Mouse (Mus musculus) spleen, adult 2 months (tissue): ENCODE measurements at regions not wholly inside any gene's neighbourhood (a gene's known extent, or its start where the extent isn't known, plus 50 kb on each side); places are given as distances from the start of the nearest gene placed in this dataset.

Experiments used
- DNase-seq, 2 experiments: peaks; one replicate each; pipeline versions ENCODE4 v3.0.0 to v3.0.0-alpha.2; 2012 to 2021; ENCODE audit warnings: low spot score in 2 of 2, low read depth in 1 of 2
- H3K27ac ChIP-seq: fragments of 200-500 bp; 2 replicates; pipeline ENCODE4 v1.5.1; 2012; ENCODE audit warnings: low read length, inconsistent platforms; ENCODE audit not compliant: insufficient read depth
- H3K27me3 ChIP-seq: fragments of 200-500 bp; 2 replicates; pipeline ENCODE4 v1.6.1; 2012; ENCODE audit warnings: mild to moderate bottlenecking, moderate library complexity, low read length, inconsistent platforms; ENCODE audit not compliant: control insufficient read depth, insufficient read depth
- H3K36me3 ChIP-seq: fragments of 200-500 bp; 2 replicates; pipeline ENCODE4 v1.6.1; 2012; ENCODE audit warnings: mild to moderate bottlenecking, low read length, inconsistent platforms; ENCODE audit not compliant: control insufficient read depth, insufficient read depth
- H3K4me1 ChIP-seq: fragments of 200-500 bp; 2 replicates; pipeline ENCODE4 v1.6.1; 2011; ENCODE audit warnings: inconsistent platforms; ENCODE audit not compliant: control insufficient read depth, insufficient read depth, insufficient read length
- H3K4me3 ChIP-seq: fragments of 200-500 bp; 2 replicates; pipeline ENCODE4 v1.5.1; 2011; ENCODE audit warnings: mild to moderate bottlenecking, inconsistent platforms; ENCODE audit not compliant: insufficient read depth, insufficient read length; ENCODE audit errors: extremely low read depth
- CTCF ChIP-seq: fragments of 200-500 bp; IDR thresholded peaks from 2 replicates; pipeline ENCODE4 v1.5.1; 2011; ENCODE audit warnings: mild to moderate bottlenecking, inconsistent platforms; ENCODE audit not compliant: insufficient read depth, insufficient read length, insufficient replicate concordance; ENCODE audit errors: extremely low read depth
- POLR2A ChIP-seq: fragments of 200-500 bp; IDR thresholded peaks from 2 replicates; pipeline ENCODE4 v1.6.1; 2011; ENCODE audit warnings: low read depth, low read length, inconsistent platforms
- WGBS: fragments of 180-500 bp; shearing (Covaris S2); methylation state at CpG from one replicate; pipeline ENCODE4 v1.1.7; 2018; 5-methylcytosine and 5-hydroxymethylcytosine counted together

DNA sequence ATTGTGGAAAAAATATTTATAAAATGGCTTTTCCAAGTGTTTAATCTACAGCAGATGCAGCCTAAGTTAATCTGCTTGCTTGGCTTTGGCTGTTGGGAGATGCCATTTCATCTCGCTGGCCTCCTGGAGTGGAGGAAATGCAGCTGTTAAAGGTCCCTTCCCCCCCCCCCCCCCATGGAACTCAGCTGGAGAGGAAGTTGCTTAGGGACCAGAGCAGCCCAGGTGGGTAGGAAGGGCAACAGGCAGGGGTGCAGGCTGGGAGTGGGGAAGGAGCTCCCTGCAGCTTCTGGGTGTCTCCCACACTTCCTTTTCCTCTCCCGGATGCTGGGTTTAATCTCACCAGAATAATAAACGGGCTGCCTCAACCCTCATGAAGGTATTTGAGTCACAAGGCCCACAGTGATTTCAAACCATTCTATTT lies 104.0 kb upstream of the Pmepa1 start:
- DNase-seq: no peak

DNA sequence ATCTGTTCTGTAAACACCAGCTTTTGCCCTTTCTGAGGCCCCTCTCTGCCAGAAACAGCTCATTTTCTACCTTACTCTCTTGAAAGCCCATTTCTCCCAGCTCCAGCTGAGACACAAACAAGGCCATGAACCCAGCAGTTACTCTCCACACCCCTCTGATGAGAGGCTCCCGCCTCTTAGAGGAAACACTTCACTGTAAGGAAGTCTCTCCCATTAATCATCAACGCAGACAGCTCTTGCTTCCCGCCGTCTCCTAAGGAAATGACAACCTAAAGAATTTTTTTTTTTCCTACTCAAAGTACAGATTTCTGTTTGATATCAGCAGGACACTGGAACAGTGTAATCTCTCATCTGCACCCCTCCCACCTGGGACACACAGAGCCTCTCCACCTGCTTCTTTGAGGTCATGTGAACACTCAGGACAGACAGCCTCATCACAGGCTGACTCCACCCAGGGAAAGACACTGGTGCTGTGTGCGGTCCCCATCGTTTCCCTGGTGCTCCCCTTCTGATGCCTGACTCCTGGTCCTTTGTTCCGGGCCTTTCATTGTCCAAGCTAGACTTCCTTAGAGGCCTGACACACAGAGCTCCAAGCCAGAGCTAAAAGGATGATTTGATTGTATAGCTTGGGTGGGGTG lies 106.0 kb upstream of the Pmepa1 start:
- Histone ChIP-seq H3K27me3 (no peaks in the 10 kb centered on the region), H3K27ac (no peak overlapping the region), H3K36me3 (no peaks in the 10 kb centered on the region), H3K4me3 (no peak overlapping the region), H3K4me1 (peaks cover 47% of the 10 kb centered on the region)
- TF ChIP-seq POLR2A (no peak), CTCF (no peak)
- WGBS: 39% methylated on average over 7 of the region's 7 CpGs
- DNase-seq: no peak

More for the DNA sequence above, 104.0 kb upstream of the Pmepa1 start:
- Histone ChIP-seq H3K27ac (no peak overlapping the region; the same call in 1 of the 2 replicates), H3K27me3 (no peaks in the 10 kb centered on the region), H3K36me3 (no peaks in the 10 kb centered on the region), H3K4me3 (no peak overlapping the region), H3K4me1 (peaks cover 30% of the 10 kb centered on the region; the same call in 1 of the 2 replicates)
- WGBS: 16% methylated on average over 3 of the region's 3 CpGs
- TF ChIP-seq CTCF: no peak
- TF ChIP-seq POLR2A: no peak

DNA sequence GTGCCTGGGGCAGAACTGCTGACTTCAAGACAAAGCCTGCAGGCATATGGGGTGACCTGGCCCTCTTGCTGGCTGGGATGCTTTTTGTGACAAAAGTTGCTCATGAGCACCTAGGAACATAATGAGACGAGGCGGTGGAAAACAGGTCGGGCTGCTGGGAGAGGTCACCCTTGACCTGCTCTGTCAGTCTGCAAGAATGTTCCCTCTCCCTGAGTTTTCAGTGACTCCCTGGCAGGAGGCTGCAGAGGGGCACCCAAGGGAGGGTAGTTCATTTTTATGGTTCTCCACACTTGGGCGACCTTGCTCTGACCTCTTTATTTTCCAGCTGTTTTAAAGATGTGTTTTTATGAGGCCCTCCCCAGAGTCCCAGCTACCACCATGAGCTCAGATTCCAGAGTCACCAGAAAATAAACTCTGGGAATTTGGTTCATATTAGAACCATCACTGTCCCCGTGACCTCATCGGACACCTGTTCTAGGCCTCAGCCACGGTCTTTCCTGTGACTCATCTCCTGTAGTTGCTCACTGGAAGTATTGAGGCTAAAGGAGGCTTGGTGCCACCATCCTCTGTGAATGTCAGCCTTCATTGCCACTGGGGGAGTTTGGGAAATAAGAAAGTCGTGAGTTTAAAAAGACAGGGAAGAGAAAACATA lies 108.7 kb upstream of the Pmepa1 start:
- no peaks in the 10 kb centered on the region for H3K36me3 ChIP-seq
- no peak for DNase-seq
- TF ChIP-seq CTCF (no peak), POLR2A (no peak)
- WGBS: 46% methylated on average over 8 of the region's 8 CpGs
- H3K4me1 ChIP-seq: peaks cover 40% of the 10 kb centered on the region
- H3K27me3 ChIP-seq: no peaks in the 10 kb centered on the region
- H3K27ac ChIP-seq: peak overlapping the region; percentile 83
- no peak overlapping the region for H3K4me3 ChIP-seq

DNA sequence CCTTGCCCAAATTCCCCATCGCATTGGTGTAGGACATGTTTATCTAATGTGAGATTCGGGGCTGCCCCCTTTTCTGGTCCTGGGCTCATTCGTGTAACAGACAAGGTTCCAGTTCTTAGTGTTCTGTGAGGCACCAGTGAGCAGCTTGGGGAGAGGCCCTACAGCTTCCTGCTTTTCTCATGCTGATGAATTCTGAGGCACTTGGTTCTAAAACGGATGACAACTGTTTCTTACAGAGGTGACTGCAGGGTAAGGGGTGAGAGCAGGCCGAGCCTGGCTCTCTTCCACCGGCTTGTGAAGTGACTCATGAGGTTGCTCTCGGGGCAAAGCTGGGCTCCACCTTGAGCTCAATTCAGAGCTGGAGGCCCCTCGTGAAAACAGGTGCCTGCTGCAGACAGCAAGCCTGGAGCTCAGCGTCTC lies 109.4 kb upstream of the Pmepa1 start:
- Histone ChIP-seq H3K27ac (peak overlapping the region; percentile 83), H3K4me1 (peaks cover 35% of the 10 kb centered on the region), H3K4me3 (no peak overlapping the region), H3K27me3 (no peaks in the 10 kb centered on the region), H3K36me3 (no peaks in the 10 kb centered on the region)
- 16% methylated on average over 9 of the region's 9 CpGs for WGBS
- TF ChIP-seq CTCF: no peak
- TF ChIP-seq POLR2A: no peak
- DNase-seq: peak; percentile 52 to 56

DNA sequence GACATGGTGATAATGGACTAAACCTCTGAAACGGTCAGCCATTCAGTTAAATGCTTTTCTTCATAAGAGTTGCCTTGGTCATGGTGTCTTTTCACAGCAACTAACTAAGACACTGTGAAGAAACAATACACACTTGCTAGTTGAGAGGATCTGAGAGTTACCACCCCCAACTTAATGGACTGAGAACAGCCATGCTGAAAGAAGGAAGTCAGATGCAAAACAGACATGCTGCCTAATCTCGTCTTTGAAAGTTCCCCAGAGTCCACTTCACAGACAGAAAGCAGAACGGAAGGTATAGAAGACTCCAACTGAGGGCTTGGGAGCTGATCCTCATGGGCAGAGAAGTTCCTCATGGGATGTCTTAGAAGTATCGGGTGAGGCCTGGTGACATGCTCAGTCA lies 111.8 kb upstream of the Pmepa1 start:
- Histone ChIP-seq H3K4me1 (peaks cover 32% of the 10 kb centered on the region), H3K27ac (peak overlapping the region; percentile 83), H3K27me3 (no peaks in the 10 kb centered on the region), H3K4me3 (no peak overlapping the region), H3K36me3 (no peaks in the 10 kb centered on the region)
- TF ChIP-seq POLR2A (no peak), CTCF (no peak)
- DNase-seq: peak; percentile 18 to 50
- WGBS: 36% methylated on average over 4 of the region's 4 CpGs

DNA sequence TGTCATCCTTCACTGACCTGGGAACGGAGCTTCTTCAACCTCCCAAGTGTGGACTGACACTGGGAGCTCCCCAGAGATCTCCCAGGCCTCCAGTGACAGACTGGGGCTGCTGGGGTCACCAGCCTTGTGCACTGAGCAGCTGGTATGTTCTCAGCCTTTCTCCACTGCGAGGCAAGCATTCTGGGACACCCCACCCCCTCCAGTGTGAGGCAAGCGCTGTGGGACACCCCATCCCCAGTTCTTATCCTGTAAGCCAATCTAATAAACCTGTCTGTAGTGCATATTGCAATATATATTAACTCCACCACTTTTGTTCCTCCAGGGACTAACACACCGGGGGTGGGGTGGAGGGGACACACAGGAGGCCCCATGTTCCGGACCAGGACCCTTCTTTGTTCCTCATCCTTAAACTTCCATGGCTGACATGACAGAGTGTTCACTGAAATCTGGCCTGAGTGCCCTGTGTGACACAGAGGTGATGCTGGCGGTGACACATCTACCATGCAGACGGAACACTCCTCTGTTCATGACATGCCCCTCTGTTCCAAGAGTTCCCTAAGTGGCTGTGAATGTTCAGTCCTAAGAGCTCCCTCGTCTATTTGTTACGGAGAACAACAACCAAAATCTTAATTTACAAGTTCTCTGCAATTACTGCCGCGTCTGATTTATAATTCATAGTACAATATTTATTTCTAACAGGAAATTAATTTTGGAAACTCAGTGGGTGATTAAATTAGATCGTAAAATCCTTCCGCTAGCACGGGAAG lies 116.4 kb upstream of the Pmepa1 start:
- Histone ChIP-seq H3K27ac (no peak overlapping the region), H3K4me3 (no peak overlapping the region), H3K27me3 (no peaks in the 10 kb centered on the region), H3K4me1 (peaks cover 3% of the 10 kb centered on the region; the same call in 1 of the 2 replicates), H3K36me3 (no peaks in the 10 kb centered on the region)
- no peak for DNase-seq
- TF ChIP-seq POLR2A: no peak
- TF ChIP-seq CTCF: no peak
- WGBS: 91% methylated on average over 14 of the region's 14 CpGs
